Mouse (Mus musculus): ENCODE measurements around the gene Tns2. TPM values are rescaled to one million over a fixed set of nuclear protein-coding genes. Genes with fewer than 3 reads are reported as not detected.
A peak's percentile ranks its signal among the peaks of the same experiment; 100 is the strongest.

Gene Tns2
- total and polyA plus RNA-seq, 3 experiments = 0.42 to 3.1 TPM; not detected in 1

GRCm38 (mm10) chr15:102074070-102074731 lies 26.0 kb upstream of the Tns2 start (continued):
- no peak for TF ChIP-seq ETS1 (IDR thresholded peaks at IDR 0.05; ENCODE audit: low read depth, low read length)
- TF ChIP-seq CHD1 (IDR thresholded peaks at IDR 0.05; ENCODE audit: low read depth, low read length) = peak; percentile 47; the same call in 1 of the 2 replicates
- TF ChIP-seq JUND (IDR thresholded peaks at IDR 0.05; ENCODE audit: low read depth, low read length) = no peak; the same call in 1 of the 2 replicates

GRCm38 (mm10) chr15:102074876-102075585 lies 25.2 kb upstream of the Tns2 start:
- peak overlapping the region; percentile 90 to 92 for H3K4me3 ChIP-seq (ENCODE audit: control insufficient read depth in 1 of 2, insufficient read depth in 1 of 2, low read depth in 2 of 2, low read length in 2 of 2)
- peak overlapping the region; percentile 79 for H3K27ac ChIP-seq (ENCODE audit: control insufficient read depth, low read depth, low read length)
- peak; percentile 59 for DNase-seq (ENCODE audit: low read depth, low spot score)
- TF ChIP-seq BHLHE40 (IDR thresholded peaks at IDR 0.05; ENCODE audit: borderline replicate concordance, low read depth, low read length) (no peak), CHD1 (IDR thresholded peaks at IDR 0.05; ENCODE audit: low read depth, low read length) (peak; percentile 91; the same call in 1 of the 2 replicates), MYC (IDR thresholded peaks at IDR 0.05; ENCODE audit: low read depth, low read length) (no peak), SIN3A (IDR thresholded peaks at IDR 0.05; ENCODE audit: low read length) (peak; percentile 16; the same call in 1 of the 2 replicates)
- peaks cover 15 to 39% of the 10 kb centered on the region in 2 experiments for H3K4me1 ChIP-seq (ENCODE audit: control insufficient read depth in 1 of 2, insufficient read depth in 2 of 2, low read length in 2 of 2)
- peaks cover 63% of the 10 kb centered on the region for H3K79me2 ChIP-seq (ENCODE audit: control insufficient read depth, insufficient read depth, low read length, poor library complexity)
- no peaks in the 10 kb centered on the region for H3K9me3 ChIP-seq (replicated peaks; ENCODE audit: insufficient read depth, low read length)
- peak overlapping the region; percentile 94 for H3K9ac ChIP-seq (ENCODE audit: control insufficient read depth, low read depth, low read length, poor library complexity, severe bottlenecking)
- H3K36me3 ChIP-seq (ENCODE audit: control insufficient read depth in 1 of 2, insufficient read depth in 2 of 2, low read length in 2 of 2) = peaks cover 24 to 63% of the 10 kb centered on the region in 2 experiments
- H3K27me3 ChIP-seq (ENCODE audit: control insufficient read depth in 1 of 2, insufficient read depth in 2 of 2, low read length in 2 of 2) = no peaks in the 10 kb centered on the region

DNA sequence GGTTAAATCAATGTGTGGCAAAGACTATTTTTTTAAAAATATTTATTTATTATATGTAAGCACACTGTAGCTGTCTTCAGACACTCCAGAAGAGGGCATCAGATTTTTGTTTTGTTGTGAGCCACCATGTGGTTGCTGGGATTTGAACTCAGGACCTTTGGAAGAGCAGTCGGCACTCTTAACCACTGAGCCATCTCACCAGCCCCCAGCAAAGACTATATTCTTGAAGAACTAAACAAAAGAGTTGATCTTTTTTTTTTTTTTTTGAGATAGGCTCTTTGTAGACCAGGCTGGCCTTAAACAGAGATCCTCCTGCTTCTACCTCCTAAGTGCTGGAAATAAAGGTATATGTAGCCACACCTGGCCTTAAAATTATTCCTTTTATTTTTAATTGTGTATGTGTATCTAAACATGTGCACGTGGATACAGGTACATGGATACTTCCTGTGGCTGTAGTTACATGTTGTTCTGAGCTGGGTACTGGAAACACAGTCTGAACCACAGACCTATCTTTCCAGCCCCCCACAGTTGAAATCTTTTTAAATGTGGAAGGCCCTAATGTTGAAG lies 23.0 kb upstream of the Tns2 start:
- TF ChIP-seq ZNF384 (IDR thresholded peaks at IDR 0.05; ENCODE audit: low read depth, low read length) (peak; percentile 56), MYC (IDR thresholded peaks at IDR 0.05; ENCODE audit: low read depth, low read length) (peak; percentile 64), TBP (IDR thresholded peaks at IDR 0.05; ENCODE audit: low read depth, low read length) (peak; percentile 52; the same call in 1 of the 2 replicates), ZMIZ1 (IDR thresholded peaks at IDR 0.05; ENCODE audit: low read depth, low read length) (no peak), USF2 (IDR thresholded peaks at IDR 0.05; ENCODE audit: borderline replicate concordance in 1 of 2, insufficient read depth in 1 of 2, low read depth in 1 of 2, low read length in 2 of 2) (no peak), MAX (IDR thresholded peaks at IDR 0.05; ENCODE audit: low read length) (peak; percentile 50; the same call in 1 of the 2 replicates), GABPA (IDR thresholded peaks at IDR 0.05; ENCODE audit: low read depth, low read length) (no peak), SIN3A (IDR thresholded peaks at IDR 0.05; ENCODE audit: low read length) (peak; percentile 35; the same call in 1 of the 2 replicates), ZC3H11A (IDR thresholded peaks at IDR 0.05; ENCODE audit: low read depth, low read length) (no peak), POLR2AphosphoS5 (IDR thresholded peaks at IDR 0.05; ENCODE audit: borderline replicate concordance, low read depth, low read length) (no peak), MXI1 (IDR thresholded peaks at IDR 0.05; ENCODE audit: low read depth, low read length) (peak; percentile 45; the same call in 1 of the 2 replicates), BHLHE40 (IDR thresholded peaks at IDR 0.05; ENCODE audit: borderline replicate concordance, low read depth, low read length) (no peak), HCFC1 (IDR thresholded peaks at IDR 0.05; ENCODE audit: low read depth, low read length) (0 out of 2 replicates have a peak, but pooled peaks have one; percentile 12)
- peaks cover 11 to 20% of the 10 kb centered on the region in 2 experiments for H3K4me1 ChIP-seq (ENCODE audit: control insufficient read depth in 1 of 2, insufficient read depth in 2 of 2, low read length in 2 of 2)
- no peak overlapping the region; a peak in 1 of 4 replicates for H3K4me3 ChIP-seq (ENCODE audit: control insufficient read depth in 1 of 2, insufficient read depth in 1 of 2, low read depth in 2 of 2, low read length in 2 of 2)
- H3K27ac ChIP-seq (ENCODE audit: control insufficient read depth, low read depth, low read length) = no peak overlapping the region
- H3K9me3 ChIP-seq (replicated peaks; ENCODE audit: insufficient read depth, low read length) = no peaks in the 10 kb centered on the region
- no peak for DNase-seq (ENCODE audit: low read depth, low spot score)
- H3K79me2 ChIP-seq (ENCODE audit: control insufficient read depth, insufficient read depth, low read length, poor library complexity) = peaks cover 79% of the 10 kb centered on the region
- H3K36me3 ChIP-seq (ENCODE audit: control insufficient read depth in 1 of 2, insufficient read depth in 2 of 2, low read length in 2 of 2) = peaks cover 45 to 68% of the 10 kb centered on the region in 2 experiments
- peak overlapping the region; percentile 39 for H3K9ac ChIP-seq (ENCODE audit: control insufficient read depth, low read depth, low read length, poor library complexity, severe bottlenecking)
- no peaks in the 10 kb centered on the region for H3K27me3 ChIP-seq (ENCODE audit: control insufficient read depth in 1 of 2, insufficient read depth in 2 of 2, low read length in 2 of 2)

Data from MEL (cell line).